Mouse (Mus musculus): ENCODE data around the gene Cpa2.

DNA sequence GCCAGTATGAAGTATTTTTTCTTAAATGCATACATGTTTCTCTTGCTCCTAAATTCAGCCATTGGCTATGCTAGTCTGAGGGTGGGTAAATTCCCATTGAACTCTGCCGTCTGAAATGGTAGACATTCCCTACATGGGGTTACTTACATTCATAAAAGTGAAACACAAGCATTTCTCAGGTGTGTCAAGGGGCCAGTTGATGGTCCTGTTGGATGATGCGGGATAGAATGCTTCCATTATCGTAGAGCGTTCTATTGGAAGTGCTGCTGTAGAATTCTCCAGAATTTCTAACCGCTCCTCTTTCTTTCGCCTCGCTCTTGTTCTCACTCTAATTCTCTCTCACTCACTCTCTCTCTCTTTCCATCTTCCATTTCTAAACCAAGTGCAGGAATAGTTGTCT lies 69.3 kb downstream of the Cpa2 start, which contains the start of gene Cpa5:
- TF ChIP-seq POLR2A (IDR thresholded peaks at IDR 0.05; ENCODE audit: control insufficient read depth in 1 of 2, insufficient read depth in 1 of 2, low read depth in 1 of 2, low read length in 2 of 2, poor library complexity in 1 of 2) (no peak), GABPA (IDR thresholded peaks at IDR 0.05; ENCODE audit: low read depth, low read length) (no peak), ELF1 (IDR thresholded peaks at IDR 0.05; ENCODE audit: low read depth, low read length) (no peak), GATA1 (IDR thresholded peaks at IDR 0.05; ENCODE audit: low read depth, low read length) (no peak), CTCF (IDR thresholded peaks at IDR 0.05 in 2 of 3, conservative IDR thresholded peaks at IDR 0.05 in 1 of 3; ENCODE audit: control insufficient read depth in 1 of 3, insufficient read depth in 1 of 3, low read depth in 2 of 3, low read length in 3 of 3, poor library complexity in 1 of 3, severe bottlenecking in 1 of 3) (no peak)
